Mouse (Mus musculus): ENCODE results near the gene Eif1. TPM values are rescaled to one million over a fixed set of nuclear protein-coding genes. Genes with fewer than 3 reads are reported as not detected.

Gene Eif1
- polyA plus RNA-seq, 1 experiment, result 396 TPM

DNA sequence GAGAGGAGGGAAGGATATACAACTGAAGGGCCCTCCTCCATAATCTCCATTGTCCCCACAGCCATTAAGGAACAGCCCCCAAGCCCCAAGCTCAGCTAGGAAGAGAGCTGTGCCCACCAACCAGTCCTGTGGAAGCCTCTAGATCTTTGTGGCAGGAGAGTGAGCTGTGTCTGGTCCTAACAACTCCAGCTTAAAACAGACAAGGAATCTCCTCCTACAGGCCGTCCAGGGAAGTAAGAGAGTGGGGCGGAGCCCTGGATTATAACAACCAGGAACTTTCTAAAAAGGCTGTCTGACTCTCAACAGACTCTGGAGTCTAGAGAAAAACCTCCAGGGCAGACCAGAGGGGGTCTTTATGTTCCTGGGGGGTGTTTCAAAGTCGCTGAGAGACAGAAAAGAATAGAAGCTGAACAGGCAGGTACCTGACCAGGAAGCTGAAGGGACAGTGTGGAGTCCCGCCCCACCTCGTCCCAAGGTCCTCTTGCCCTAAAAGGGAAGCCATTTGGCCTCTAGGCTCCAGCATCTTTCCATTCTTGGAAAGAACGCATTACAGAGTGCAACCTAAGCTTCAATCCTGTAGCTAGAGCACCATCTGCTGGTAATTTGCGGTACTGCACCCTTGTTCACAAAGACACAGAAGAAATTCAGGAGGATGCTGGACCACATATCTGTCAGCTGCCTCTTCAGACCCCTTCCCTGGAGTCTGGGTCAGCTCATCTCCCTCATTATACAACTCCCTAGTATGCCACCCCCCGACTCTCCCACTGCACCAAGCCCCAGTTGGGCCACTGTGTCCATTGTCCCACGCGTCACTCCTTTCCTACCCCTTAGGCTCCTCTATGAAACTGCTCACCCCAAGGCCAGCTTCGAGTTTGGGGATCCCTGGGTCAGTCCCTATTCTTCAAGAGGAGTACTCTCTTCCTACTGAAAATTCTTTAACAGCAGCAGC lies 37.8 kb upstream of the Eif1 start:
- no peak overlapping the region for H3K4me3 ChIP-seq (ENCODE audit: control insufficient read depth, low read depth, low read length)
- no peaks in the 10 kb centered on the region for H3K4me1 ChIP-seq (ENCODE audit: control insufficient read depth, insufficient read depth, low read length)
- H3K27me3 ChIP-seq (ENCODE audit: control insufficient read depth, insufficient read depth, low read length), result no peaks in the 10 kb centered on the region
- H3K27ac ChIP-seq (ENCODE audit: control insufficient read depth, insufficient read depth, low read depth, low read length), result no peak overlapping the region
- H3K36me3 ChIP-seq (ENCODE audit: control insufficient read depth, insufficient read depth, low read length), result no peaks in the 10 kb centered on the region
- TF ChIP-seq POLR2A (IDR thresholded peaks at IDR 0.05; ENCODE audit: control insufficient read depth, low read depth, low read length) (no peak), CTCF (IDR thresholded peaks at IDR 0.05; ENCODE audit: control insufficient read depth, insufficient read depth, insufficient replicate concordance, low read depth, low read length) (peak; percentile 66; the same call in 1 of the 2 replicates)

DNA sequence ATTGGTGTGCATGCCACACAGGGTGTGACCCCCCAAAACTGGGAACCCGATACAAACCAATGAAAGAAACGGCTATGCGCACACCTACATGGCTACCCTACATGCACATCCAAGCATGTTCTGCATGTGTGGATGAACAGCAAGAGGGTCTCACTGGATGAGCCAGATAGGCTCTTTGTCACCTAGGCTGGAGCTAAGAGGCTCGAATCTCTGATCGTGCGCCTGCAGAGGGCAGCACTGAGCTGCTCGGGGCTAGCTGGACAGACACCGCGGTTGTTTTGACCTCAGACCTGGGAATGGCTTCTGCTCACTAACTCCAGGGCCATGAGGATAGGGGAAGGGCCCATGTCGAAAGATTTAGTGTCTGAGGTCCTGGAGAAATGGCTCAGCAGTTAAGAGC lies 37.1 kb upstream of the Eif1 start:
- Histone ChIP-seq H3K27ac (ENCODE audit: control insufficient read depth, insufficient read depth, low read depth, low read length) (no peak overlapping the region), H3K4me3 (ENCODE audit: control insufficient read depth, low read depth, low read length) (no peak overlapping the region), H3K36me3 (ENCODE audit: control insufficient read depth, insufficient read depth, low read length) (no peaks in the 10 kb centered on the region)

DNA sequence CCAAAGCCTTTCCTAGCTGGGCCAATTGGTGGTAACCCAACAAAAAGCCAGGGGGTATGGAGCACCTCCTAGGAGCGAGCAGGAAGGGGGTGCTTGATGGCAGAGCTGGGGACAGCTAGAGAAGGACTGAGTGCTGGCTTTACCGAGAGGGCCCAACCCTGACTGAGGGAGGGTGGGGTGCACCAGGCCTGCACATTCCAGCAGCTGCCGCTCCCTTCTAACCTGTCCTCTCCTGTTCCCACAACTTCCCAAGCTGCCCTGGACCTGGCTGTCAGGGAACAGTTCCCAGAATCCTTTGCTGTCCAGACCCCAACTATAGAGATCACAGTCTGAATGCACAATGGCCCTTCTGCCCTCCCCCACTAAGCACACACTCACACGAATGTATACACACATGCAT lies 34.7 kb upstream of the Eif1 start:
- H3K36me3 ChIP-seq (ENCODE audit: control insufficient read depth, insufficient read depth, low read length), result no peaks in the 10 kb centered on the region
- no peaks in the 10 kb centered on the region for H3K4me1 ChIP-seq (ENCODE audit: control insufficient read depth, insufficient read depth, low read length)
- no peaks in the 10 kb centered on the region for H3K27me3 ChIP-seq (ENCODE audit: control insufficient read depth, insufficient read depth, low read length)
- no peak for TF ChIP-seq CTCF (IDR thresholded peaks at IDR 0.05; ENCODE audit: control insufficient read depth, insufficient read depth, insufficient replicate concordance, low read depth, low read length)
- TF ChIP-seq POLR2A (IDR thresholded peaks at IDR 0.05; ENCODE audit: control insufficient read depth, low read depth, low read length), result no peak
- no peak overlapping the region for H3K27ac ChIP-seq (ENCODE audit: control insufficient read depth, insufficient read depth, low read depth, low read length)
- H3K4me3 ChIP-seq (ENCODE audit: control insufficient read depth, low read depth, low read length), result no peak overlapping the region

More for the DNA sequence above, 37.1 kb upstream of the Eif1 start:
- no peaks in the 10 kb centered on the region for H3K4me1 ChIP-seq (ENCODE audit: control insufficient read depth, insufficient read depth, low read length)
- TF ChIP-seq POLR2A (IDR thresholded peaks at IDR 0.05; ENCODE audit: control insufficient read depth, low read depth, low read length) (no peak), CTCF (IDR thresholded peaks at IDR 0.05; ENCODE audit: control insufficient read depth, insufficient read depth, insufficient replicate concordance, low read depth, low read length) (peak; percentile 85)
- H3K27me3 ChIP-seq (ENCODE audit: control insufficient read depth, insufficient read depth, low read length), result no peaks in the 10 kb centered on the region

DNA sequence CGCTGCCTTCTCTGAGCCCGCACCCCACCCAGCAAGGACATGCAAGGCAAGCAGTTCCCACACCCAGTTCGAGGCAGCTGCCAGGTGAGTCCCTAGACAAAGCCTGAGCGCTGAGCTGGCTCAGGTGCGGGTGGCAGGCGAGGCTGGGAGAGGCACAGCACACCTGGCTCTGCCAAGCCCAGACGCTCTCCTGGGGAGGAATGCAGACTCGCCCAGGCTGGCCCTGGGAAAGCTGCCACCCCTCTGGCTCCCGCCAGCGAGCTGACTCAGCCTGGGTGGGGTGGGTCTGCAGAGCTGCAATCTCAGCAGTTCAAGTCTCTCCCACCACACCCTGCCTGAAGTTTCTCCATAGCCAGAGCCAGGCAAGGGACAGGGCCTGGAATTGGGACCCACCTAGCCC lies 32.7 kb upstream of the Eif1 start:
- no peak overlapping the region for H3K27ac ChIP-seq (ENCODE audit: control insufficient read depth, insufficient read depth, low read depth, low read length)
- no peaks in the 10 kb centered on the region for H3K4me1 ChIP-seq (ENCODE audit: control insufficient read depth, insufficient read depth, low read length)
- no peaks in the 10 kb centered on the region for H3K36me3 ChIP-seq (ENCODE audit: control insufficient read depth, insufficient read depth, low read length)
- no peaks in the 10 kb centered on the region for H3K27me3 ChIP-seq (ENCODE audit: control insufficient read depth, insufficient read depth, low read length)
- H3K4me3 ChIP-seq (ENCODE audit: control insufficient read depth, low read depth, low read length), result no peak overlapping the region
- TF ChIP-seq CTCF (IDR thresholded peaks at IDR 0.05; ENCODE audit: control insufficient read depth, insufficient read depth, insufficient replicate concordance, low read depth, low read length), result no peak
- no peak for TF ChIP-seq POLR2A (IDR thresholded peaks at IDR 0.05; ENCODE audit: control insufficient read depth, low read depth, low read length)

DNA sequence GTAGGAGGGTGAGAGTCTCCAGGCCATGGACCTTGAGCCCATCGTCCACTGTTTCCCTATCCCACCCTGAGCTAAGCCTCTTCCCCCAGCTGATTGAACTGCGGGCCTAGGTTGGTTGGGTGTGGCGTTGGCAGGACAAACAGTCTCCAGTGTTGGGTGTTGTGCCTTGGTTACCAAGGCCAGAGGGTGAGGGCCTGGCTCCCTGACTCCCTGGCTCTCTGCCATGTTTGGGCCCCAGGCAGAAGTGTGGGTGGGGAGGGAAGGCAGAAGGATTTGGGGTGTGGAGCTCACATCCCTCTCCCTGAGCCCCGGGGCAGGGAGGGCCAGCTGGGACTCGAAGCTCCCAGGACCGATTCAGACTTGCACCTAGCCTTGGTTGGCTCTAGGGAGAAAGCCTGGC lies 30.7 kb upstream of the Eif1 start:
- H3K27ac ChIP-seq (ENCODE audit: control insufficient read depth, insufficient read depth, low read depth, low read length), result no peak overlapping the region

DNA sequence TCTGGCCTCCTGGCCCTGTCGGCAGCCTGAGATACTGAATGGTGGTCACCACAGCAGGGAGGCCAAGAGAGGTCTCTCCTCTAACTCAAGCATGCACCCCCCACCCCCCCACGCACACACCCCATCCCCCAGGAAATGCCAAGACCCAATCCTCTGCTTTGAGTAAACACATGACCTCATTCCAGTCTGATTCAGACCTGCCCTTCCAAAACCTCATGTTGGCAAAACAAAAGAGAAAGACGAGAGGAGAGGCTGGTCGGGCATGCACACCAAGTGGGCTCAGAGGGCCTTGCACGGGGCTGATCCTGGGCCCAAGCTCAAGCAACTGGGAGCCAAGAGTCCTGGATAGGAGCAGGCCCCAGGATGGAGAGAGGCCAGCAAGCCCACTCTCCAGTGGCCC lies 29.4 kb upstream of the Eif1 start:
- no peaks in the 10 kb centered on the region for H3K36me3 ChIP-seq (ENCODE audit: control insufficient read depth, insufficient read depth, low read length)
- H3K4me1 ChIP-seq (ENCODE audit: control insufficient read depth, insufficient read depth, low read length), result no peaks in the 10 kb centered on the region
- H3K27me3 ChIP-seq (ENCODE audit: control insufficient read depth, insufficient read depth, low read length), result no peaks in the 10 kb centered on the region
- H3K27ac ChIP-seq (ENCODE audit: control insufficient read depth, insufficient read depth, low read depth, low read length), result no peak overlapping the region
- TF ChIP-seq POLR2A (IDR thresholded peaks at IDR 0.05; ENCODE audit: control insufficient read depth, low read depth, low read length) (no peak), CTCF (IDR thresholded peaks at IDR 0.05; ENCODE audit: control insufficient read depth, insufficient read depth, insufficient replicate concordance, low read depth, low read length) (no peak)
- no peak overlapping the region for H3K4me3 ChIP-seq (ENCODE audit: control insufficient read depth, low read depth, low read length)

More for the DNA sequence above, 30.7 kb upstream of the Eif1 start:
- Histone ChIP-seq H3K36me3 (ENCODE audit: control insufficient read depth, insufficient read depth, low read length) (no peaks in the 10 kb centered on the region), H3K4me3 (ENCODE audit: control insufficient read depth, low read depth, low read length) (no peak overlapping the region), H3K4me1 (ENCODE audit: control insufficient read depth, insufficient read depth, low read length) (no peaks in the 10 kb centered on the region), H3K27me3 (ENCODE audit: control insufficient read depth, insufficient read depth, low read length) (no peaks in the 10 kb centered on the region)
- TF ChIP-seq CTCF (IDR thresholded peaks at IDR 0.05; ENCODE audit: control insufficient read depth, insufficient read depth, insufficient replicate concordance, low read depth, low read length) (no peak), POLR2A (IDR thresholded peaks at IDR 0.05; ENCODE audit: control insufficient read depth, low read depth, low read length) (no peak)

DNA sequence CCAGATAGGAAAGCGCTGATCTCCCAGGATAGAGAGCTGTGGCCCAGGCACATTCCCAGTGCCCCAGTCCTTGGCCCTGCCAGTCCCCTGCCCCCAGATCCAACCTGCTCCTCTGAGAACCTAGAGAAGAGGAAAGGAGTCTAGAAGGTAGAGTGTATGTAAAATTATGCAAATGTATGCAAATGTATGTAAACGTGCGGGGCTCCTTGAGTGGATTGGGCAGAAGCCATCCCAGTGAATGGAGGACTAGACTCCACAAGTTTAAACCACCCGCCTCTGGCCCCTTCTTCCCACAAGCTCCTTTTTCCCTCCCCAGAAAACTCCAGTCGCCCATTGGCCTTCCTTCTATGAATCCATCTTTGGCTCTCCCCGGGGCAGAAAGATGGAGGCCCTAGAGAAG lies 26.8 kb upstream of the Eif1 start:
- Histone ChIP-seq H3K27me3 (ENCODE audit: control insufficient read depth, insufficient read depth, low read length) (no peaks in the 10 kb centered on the region), H3K4me3 (ENCODE audit: control insufficient read depth, low read depth, low read length) (no peak overlapping the region), H3K4me1 (ENCODE audit: control insufficient read depth, insufficient read depth, low read length) (no peaks in the 10 kb centered on the region), H3K27ac (ENCODE audit: control insufficient read depth, insufficient read depth, low read depth, low read length) (no peak overlapping the region), H3K36me3 (ENCODE audit: control insufficient read depth, insufficient read depth, low read length) (no peaks in the 10 kb centered on the region)
- no peak for TF ChIP-seq CTCF (IDR thresholded peaks at IDR 0.05; ENCODE audit: control insufficient read depth, insufficient read depth, insufficient replicate concordance, low read depth, low read length)
- TF ChIP-seq POLR2A (IDR thresholded peaks at IDR 0.05; ENCODE audit: control insufficient read depth, low read depth, low read length), result no peak

Measured in testis, adult 2 months (tissue).